Mouse (Mus musculus) left cerebral cortex, adult 11 months (tissue): ENCODE measurements around the gene Rab3il1.
"Not testable (repeated sequence)": the region's sequence is repeated elsewhere in the genome, so short reads cannot be mapped to it uniquely, and the experiment has no call there.

Source experiments
- DNase-seq: peaks from one replicate; pipeline ENCODE4 v3.0.0; 2022; ENCODE audit warnings: low spot score

Gene Rab3il1

DNA sequence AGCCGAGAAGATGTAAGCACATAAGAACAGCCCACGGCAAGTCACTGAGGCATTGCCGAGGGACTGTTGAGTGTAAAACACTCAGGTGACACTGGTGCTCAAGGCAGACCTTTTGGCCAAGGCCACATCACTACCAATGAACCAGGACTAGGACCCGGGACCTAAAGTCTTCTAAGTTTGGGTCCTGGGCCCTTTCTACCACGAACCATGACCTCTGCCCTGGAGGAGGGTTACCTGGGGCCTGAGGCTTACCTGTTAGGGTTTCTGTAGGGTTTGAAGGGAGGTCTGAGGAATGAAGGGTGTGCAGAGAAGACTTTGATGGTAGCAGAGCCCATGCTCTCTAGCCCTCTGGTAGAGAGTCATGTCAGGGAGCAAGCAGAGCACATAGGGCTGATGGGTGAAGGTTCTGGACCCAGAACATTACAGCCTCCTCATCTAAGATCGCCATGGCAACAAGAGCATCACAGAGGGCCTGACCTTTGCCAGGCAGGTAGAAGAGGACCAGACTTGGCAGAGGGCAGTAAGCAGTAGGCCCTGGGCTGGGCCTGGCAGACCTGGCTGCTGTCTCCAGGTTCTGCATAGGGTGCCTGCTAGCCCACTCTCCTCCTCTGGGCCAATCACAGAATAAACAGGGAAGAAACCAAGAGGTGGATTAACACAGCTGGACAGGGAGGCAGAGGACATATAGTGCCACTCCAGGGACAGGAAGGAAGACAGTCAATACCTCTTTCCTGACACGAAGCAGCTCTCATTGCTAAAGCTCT is at the start of gene Rab3il1, which contains the start of gene Best1:
TSS of gene Rab3il1 (plus strand) at position 464 of the 764 bp plus-strand sequence.
TSS of gene Best1 (minus strand) at position 428 of the 764 bp plus-strand sequence.
- no peak for DNase-seq

DNA sequence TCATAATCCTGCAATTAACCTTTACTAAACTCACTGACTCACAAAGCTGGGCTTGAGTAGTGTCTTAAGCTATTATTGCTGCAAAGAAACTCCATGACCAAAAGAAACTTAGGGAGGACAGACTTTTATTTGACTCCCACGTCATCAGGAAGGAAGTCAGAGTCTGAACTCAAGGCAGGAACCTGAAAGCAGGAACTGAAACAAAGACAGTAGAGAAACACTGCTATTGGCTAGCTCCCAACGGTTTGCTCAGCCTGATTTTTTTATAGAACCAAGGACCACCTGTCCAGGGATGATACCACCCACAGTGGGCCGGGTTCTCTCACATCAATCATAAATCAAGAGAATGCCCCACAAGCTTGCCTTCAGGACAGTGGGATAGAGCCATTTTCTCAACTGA is 49.1 kb upstream of the Rab3il1 start:
- DNase-seq, result no peak

DNA sequence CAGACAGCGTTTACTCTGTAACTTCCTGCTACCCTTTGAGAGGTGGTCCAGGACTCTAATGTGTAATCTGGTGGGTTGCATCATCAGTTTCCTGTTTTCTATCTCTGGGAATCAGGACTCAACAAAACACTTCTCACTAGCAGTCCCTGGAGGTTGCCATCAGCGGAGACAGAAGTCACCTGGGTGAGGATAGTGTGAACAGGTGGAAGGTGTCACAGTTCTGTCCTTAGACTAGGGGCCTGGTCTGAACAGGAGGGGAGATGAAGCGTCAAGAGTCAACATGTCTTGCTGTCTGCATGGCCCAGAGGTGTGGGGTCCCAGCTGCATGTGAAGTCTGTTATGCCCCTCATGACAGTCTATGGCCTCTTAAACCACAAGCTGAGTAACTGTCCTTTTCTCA is 48.6 kb upstream of the Rab3il1 start:
- no peak for DNase-seq

DNA sequence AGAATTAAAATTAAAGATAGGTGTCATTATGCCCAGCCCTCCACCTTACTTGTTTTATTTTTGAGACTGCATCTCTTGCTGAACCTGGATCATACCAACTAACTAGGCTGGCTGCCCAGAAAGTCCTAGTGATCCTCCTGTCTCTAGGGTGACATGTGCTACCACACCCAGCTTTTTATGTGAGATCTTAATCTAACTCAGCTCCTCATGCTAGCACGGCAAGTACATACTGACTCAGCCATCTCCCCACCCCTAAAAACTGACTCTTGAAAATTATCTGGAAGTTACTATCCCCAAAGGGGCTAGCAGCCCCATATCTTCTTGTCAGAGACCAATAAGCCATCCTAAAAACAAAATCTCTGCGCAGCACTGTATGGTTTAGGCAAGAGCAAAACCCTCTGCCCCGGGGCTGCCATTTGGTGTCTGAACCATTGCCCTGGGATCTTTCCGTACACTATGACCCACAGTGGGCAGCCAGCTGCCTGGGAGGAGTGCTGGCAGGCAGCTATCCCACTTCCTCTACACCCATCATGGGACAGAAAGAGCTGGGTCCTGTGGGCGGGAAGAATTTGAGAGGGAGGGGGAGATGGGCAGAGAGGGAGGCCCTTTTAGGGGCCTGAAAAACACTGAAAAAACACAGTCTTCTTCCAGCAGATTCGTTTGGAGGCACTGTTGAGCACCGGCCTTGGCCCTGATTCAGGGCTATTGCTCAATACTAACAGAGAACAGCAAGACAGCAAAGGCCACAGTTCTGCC is 47.2 kb upstream of the Rab3il1 start:
- peak; percentile 82 for DNase-seq

DNA sequence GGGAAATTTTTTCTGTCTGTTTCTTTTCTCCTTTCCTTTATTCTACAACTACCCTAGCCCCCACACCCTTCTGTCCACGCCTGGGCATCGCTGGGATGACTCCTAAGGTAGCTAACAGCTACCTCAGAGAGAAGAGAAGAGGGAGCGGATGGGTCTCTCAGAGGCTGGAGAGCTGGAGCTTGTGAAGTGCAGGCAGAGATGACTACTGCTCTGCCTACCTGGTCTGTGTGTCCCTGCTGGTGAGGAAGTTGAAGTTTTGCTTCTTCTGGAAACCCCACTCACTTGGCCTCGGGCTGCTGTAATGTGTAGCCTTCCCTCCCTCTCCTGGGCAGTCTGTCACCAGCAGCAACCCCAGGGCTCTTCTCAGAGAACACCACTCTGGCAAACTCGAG is 46.7 kb upstream of the Rab3il1 start:
- DNase-seq, result no peak

DNA sequence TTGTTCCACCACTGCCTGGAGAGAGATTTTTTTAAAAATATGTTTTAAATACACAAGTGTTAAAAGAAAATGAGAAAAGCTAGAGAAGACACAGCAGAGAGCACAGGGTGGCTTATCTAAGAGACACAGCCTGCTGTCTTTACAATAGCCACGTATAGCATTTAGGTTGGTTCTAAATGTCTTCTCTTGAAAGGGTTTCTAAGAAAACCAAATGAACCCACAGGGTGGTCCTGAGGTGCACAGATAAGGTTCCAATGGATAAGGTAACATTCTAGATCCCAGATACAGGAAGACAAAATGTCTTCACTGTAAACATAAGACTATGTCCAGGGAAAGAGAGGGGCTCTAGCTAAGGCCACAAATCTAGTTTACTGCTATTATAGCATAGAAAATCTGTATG is 46.0 kb upstream of the Rab3il1 start:
- no peak for DNase-seq

DNA sequence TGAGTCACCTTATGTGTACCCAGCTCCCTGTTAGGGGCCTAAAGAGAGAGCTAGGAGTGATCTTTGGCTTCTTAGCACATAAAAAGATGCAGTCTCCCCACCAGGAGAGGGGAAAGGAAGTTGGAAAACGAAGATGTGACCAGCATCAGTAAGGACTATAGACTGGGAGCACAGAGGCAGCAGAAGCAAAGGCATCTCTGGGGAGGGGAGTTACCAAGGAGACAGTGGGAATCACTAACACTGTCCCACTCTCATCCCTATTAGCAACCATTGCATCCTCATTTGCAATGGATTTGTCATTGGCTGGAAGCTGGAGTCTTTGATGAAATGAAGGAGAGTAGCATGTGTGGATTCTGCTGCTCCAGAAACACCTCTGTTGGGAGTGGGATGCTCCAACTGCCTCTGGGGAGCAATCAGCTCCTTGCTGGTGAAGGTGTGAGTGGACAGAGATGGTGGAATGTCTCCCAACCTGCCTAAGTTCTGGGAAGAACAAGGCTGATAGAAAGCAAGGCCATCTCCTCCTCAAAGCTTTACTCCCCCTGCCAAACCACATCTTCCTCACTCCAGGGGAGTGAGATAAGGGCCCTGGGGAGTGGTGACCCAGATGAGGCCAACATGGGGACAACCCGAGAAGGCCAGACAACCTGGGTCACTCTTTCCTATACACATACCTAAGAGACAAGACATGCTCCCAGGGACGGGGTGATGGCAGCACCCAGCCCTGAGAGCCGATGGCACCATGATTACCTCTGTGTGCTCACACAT is 44.7 kb upstream of the Rab3il1 start:
- DNase-seq, result no peak

DNA sequence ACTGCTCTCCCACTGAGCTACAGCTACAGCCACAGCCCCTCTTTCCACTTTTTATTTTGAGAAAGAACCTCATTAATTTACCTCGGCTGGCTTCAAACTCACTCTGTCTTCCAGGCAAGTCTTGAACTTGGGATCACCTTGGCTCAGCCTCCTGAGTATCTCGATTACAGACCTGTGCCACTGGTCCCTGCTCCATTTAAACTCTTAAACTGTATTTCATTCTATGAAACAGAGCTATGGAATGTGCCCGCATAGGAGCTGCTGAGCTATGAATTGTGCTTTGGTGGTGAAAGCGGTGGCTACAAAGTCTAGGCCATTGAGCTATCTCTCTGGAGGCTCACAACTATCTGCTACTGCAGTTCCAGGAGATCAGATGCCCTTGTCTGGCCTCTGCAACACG is 43.5 kb upstream of the Rab3il1 start:
- no peak for DNase-seq

DNA sequence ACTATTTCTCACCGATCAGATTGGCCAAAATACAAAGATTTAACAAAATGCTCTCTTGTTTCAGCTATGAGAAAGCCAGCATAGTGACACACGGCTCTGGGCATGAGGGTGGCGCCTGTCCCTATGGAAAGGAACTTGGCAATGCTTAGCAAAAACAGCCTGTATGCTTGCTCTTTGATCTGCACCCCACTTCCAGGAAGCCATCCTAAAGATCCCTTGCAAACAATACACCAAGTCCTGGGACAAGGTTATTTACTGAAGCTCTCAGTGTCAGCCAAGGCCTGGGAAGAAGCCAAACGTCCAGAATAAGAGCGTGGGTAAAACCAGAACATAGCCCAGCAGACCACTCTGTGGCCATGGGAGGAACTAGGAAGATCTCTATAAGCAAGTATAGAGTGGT is 40.7 kb upstream of the Rab3il1 start:
- no peak for DNase-seq

DNA sequence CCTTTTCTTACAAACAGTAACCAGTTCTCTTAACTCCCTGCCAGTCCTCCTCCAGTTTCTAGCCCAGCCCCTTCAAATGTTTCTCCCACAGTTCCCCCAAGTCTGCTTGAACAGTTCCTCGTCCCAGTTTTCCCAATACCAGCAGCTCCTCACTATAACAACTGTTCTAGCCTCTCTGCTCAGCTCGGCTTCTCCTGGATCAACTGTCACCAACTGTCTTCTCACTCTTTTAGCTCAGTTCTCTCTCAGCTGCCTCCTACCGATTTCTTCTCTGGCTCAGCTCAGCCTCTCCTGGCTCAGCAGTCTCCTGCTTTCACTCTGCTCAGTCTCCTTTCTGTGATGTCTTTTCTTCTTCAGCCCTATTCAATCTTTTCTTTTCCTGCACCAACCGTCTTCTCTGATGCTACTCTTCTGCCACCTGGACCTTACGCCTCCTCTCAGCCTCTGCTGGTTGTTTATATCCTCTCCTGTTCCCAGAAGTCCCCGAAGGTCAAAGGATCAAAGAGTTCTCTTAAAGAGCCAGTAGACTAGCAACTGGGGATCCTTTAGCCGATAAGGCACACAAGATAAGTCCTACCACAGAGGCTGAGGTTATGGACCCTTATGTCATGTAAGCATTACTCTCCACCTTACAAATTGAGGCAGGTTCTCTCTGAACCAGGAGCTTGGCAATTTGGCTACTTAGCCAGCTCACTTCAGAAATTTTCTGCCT is 37.1 kb upstream of the Rab3il1 start:
- DNase-seq, result no peak

DNA sequence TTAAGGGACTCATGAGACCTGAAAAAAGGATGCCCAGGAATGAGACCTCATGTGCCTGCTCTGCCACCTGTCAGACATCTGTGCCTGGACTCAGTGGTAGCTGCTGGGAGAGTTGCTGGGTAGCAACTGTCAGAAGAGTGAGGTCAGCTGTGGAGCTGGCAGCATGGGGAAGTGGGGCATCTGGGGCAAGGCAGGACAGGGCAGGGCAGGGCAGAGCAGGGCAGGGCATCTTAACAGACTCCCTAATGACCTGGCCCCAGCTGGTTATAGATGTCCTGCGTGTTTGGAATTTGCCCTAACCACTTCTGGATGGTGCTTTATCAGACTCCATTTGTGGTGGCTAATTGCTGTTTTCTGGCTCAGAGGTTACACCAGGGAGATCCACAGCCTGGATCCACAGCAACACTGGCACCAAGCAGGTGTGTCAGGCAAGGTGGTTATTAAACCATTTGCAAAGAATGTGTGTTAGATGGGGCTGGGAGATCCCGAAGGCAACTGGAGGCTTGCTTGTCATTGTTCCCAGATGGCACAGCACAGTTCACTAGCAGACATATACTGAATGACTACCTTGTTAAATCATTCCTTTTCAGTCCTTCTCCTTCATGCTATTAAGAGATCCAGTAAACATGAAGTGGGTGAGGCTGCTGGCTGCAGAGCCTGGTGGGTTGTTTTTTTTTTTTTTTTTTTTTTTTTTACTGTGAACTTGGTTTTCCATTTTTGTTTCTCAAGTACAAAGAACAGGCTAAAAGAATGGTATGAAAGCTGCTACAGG is 35.2 kb upstream of the Rab3il1 start:
- DNase-seq, result no peak

DNA sequence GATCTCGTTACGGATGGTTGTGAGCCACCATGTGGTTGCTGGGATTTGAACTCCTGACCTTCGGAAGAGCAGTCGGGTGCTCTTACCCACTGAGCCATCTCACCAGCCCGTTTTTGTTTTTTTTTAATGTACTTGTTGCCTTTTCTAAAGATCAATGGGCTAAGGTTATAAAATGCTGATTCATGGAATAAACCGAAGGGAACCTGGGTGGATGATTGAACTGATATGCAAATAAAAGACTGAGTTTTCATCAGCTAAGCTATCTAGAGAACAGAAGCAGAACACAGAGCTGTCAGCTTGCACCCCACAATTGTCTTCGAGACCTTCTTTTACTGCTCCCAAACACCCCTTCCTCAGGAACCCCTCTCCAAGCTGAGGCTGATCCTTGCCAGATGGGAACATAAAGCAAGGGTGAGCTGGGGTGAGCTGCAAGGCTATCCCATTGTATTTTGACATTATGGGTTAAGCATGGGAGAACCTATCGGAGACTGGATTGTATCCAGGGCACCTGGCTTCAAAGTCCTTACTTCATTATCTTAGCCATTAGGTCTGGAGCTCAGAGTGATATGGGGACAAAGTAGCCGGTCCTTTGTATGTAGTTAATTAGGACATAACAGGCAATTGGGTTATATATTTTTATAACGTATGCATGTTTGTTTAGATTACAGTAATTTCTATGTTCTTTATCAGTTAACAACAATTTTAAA is 33.2 kb upstream of the Rab3il1 start:
- no peak for DNase-seq

DNA sequence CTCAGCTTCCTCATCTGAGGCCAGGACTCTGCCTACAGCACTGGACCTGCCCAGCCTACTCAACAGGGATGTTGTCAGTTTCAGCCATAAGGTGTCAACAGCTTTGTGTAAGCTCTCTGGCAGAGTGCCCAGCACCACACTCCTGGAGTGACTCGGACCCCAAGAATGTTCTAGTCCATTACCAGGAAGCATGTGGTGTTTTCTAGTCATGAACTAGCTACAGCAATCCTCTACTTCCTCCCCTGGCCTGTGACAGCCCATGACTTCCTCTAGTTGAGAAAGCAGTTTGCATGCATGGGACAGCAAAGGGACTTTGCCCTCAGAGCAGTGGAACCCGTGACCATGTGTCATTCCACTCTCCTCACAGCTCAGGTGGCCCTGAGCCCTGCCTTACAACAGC is 26.6 kb upstream of the Rab3il1 start:
- not testable (repeated sequence) for DNase-seq

DNA sequence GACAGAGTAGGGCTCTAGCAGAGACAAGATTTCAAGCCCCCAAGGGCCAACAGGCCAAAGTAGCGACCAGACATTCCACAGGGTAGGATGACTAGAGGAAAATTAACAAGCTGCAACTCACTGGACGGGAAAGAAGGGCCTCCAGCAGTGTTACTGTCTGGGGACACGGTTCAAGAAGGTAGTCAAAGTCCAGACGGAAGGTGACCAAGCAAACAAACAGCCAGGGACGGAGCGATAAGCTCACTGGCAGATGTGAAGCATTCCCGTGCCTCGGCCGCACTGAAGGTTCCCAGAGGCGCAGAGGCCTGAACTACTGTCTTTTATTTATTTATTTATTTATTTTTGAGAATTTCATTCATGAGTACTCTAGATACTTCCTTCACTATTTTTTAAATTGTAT is 24.4 kb upstream of the Rab3il1 start:
- no peak for DNase-seq

DNA sequence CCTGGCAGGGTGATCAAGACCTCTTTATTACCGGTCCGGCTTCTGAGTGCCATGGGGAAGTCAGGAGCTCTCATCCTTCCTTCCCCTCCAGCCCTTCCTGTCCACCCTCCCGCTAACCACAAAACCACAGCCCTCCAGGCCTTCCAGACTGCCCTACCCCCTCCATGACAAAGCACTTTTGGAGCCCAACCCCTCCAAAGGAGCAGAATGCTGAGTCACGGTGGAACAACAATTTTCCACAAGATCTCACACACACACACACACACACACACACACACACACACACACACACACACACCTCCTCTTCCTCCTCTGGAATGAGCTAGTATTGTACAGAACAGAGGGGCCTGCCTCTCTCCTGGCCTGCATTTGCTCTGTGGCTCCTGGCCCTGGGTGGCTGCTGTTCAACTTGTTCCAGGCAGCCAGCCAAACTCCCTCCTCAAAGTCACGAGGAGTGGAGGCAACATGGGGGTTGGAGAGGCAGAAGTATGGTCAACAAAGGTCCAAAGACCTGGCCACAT is 23.0 kb upstream of the Rab3il1 start:
- peak; percentile 65 for DNase-seq

DNA sequence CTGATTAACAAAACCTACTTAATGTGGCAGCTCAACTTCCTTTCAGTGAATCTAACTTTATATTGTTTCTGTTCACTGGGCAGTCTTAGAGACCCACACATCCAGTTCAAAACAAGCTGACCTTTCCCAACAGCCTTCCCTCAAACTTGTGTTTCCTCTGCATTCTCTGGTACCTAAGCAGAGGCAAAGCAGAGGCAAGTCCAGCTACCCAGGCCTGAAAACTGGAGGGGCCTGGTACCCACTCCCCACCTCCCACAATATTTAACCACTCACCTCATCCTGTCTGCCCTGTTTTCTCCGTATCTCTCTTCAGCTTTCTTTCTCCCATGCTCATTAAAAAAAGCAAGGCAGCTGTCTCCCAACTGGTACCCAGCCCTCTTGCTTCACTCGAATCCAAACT is 22.3 kb upstream of the Rab3il1 start:
- DNase-seq, result no peak

DNA sequence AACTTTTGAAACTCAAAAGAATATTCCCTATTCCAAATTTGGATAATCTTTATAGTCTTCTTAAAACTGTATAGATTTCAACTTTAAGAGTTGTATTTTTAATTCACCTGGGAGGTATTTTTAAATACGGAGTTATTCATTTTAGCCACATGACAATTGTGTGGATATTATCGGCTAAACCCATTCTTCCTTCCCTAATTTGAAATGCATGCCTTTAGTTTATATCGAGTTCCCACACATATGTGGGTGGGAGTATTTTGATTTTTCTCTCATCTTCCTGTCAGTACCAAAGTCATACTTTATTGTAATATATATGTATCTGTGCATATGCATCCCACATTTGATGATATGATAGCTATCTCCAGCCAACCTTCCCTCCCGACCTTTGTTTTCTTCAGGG is 21.2 kb upstream of the Rab3il1 start, which contains the start of gene Fth1:
TSS of gene Fth1 (plus strand) at position 341 of the 400 bp plus-strand sequence.
- no peak for DNase-seq

DNA sequence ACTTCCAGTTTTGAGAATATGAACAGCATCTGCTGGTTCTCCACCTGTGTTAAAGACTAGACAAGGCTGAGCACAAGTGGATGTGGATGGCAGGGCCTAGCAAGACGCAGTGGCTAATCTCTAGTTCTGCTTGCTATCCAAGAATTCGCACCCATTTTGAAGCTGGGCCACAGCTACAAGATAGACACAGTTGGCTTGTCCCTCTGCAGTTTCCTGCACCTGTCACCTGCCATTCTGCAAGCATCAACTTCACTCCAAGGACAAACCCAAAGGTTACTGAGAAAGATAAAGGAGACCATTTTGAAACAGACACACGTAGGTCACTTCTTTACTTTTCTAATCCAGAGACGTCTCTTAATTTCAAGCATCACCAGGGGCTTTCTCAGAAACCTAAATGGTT is 19.8 kb upstream of the Rab3il1 start:
- no peak for DNase-seq

DNA sequence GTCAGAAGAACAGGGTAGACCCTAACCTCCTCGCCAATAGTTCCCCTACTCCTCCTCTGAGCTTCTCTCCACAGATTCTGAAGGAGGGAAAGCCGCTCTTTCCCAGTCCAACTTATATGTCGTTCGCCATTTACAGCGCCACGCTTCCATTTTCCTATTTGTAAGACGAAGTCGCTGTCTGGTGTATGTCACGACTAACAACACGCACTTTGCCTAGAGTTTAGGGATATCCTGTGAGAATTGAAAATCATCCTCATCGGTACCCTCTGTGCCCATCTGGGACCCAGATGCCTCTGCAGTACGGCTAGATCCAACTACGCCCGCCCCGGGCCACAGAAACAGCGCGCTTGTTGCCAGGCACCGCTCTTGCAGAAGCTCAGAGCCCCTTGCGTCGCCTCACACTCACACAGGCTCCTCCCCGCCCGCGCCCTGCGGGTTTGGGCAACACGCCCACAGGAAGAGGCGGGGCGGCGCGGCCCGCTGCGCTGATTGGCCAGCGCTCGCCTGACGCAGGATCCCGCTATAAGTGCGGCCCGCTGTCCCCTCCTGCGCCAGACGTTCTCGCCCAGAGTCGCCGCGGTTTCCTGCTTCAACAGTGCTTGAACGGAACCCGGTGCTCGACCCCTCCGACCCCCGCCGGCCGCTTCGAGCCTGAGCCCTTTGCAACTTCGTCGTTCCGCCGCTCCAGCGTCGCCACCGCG is 19.2 kb upstream of the Rab3il1 start:
- peak; percentile 95 for DNase-seq
